Mouse (Mus musculus): ENCODE measurements around the gene Pcdh20.

- TF ChIP-seq GATA1 (IDR thresholded peaks at IDR 0.05; ENCODE audit: borderline replicate concordance, low read length): no peak
- no peak for TF ChIP-seq FLI1 (IDR thresholded peaks at IDR 0.05; ENCODE audit: low read length)
These were observed 8.3 kb downstream of the Pcdh20 start for GRCm38 (mm10) chr14:88462944-88463343.

All from megakaryocyte, embryonic 14.5 days (primary cell).